16 mouse cellular contexts compared by ENCODE assay signal in genomic region chr14:31194441-31194840, GRCm38 (mm10). TPM values are rescaled to one million over a fixed set of nuclear protein-coding genes. Genes with fewer than 3 reads are reported as not detected.
DNase-seq lines count a peak whose midpoint lies in the region; ATAC-seq and TF ChIP-seq lines count a peak whose summit lies in the region.
"Had no signal": no experiment of that assay in that cellular context is flagged by ENCODE, and none has a peak within 500 bp of the region (broad histone marks: within the 10 kb centered on the region; RNA-seq: fewer than 3 reads in every experiment).

No protein-coding gene starts in this region.

- no peak for DNase-seq in heart, adult 8-10 months (ENCODE audit: low spot score)
- no peak for DNase-seq in lung, postnatal 0 days (ENCODE audit: low spot score)
- no peak for DNase-seq in lung, postnatal 25 days (ENCODE audit: low spot score)
- peak; percentile 31 to 42 for DNase-seq in natural killer cell, adult 2 months (ENCODE audit: low spot score in 2 of 2)
- DNase-seq: right cerebral cortex, postnatal 14 days had no signal

- no peak for ATAC-seq in heart, embryonic 15.5 days (replicated peaks; ENCODE audit: insufficient number of reproducible peaks, insufficient read depth, low FRiP score, low read depth)
- ATAC-seq in lung, postnatal 0 days: peak; percentile 25; the same call in 1 of the 2 replicates
- ATAC-seq in forebrain, embryonic 12.5 days (ENCODE audit: low FRiP score): no peak
- ATAC-seq: hindbrain, embryonic 16.5 days had no signal

- peaks cover 42% of the 10 kb centered on the region for H3K36me3 ChIP-seq in heart, embryonic 15.5 days
- peaks cover 20% of the 10 kb centered on the region for H3K36me3 ChIP-seq in lung, postnatal 0 days (ENCODE audit: insufficient read depth, low read length)
- H3K36me3 ChIP-seq in forebrain, embryonic 12.5 days (replicated peaks): peaks cover 91% of the 10 kb centered on the region

- peak overlapping the region; percentile 90 for H3K27ac ChIP-seq in heart, embryonic 15.5 days
- H3K27ac ChIP-seq in lung, postnatal 0 days (ENCODE audit: low read length): peak overlapping the region; percentile 84
- H3K27ac ChIP-seq in bone marrow macrophage, adult 2 months (ENCODE audit: insufficient read depth, low read depth, low read length): peak overlapping the region; percentile 74
- H3K27ac ChIP-seq in forebrain, embryonic 12.5 days: no peak overlapping the region
- H3K27ac ChIP-seq: embryonic facial prominence, embryonic 10.5 days; midbrain, embryonic 10.5 days; stomach, embryonic 15.5 days had no signal

- H3K4me1 ChIP-seq in heart, embryonic 15.5 days (replicated peaks): peaks cover 92% of the 10 kb centered on the region
- peaks cover 18% of the 10 kb centered on the region; the same call in 1 of the 2 replicates for H3K4me1 ChIP-seq in lung, postnatal 0 days (ENCODE audit: insufficient read depth, low read depth, low read length)
- peaks cover 71% of the 10 kb centered on the region for H3K4me1 ChIP-seq in bone marrow macrophage, adult 2 months (ENCODE audit: control insufficient read depth, insufficient read depth, low read length)
- peaks cover 19% of the 10 kb centered on the region; the same call in 1 of the 2 replicates for H3K4me1 ChIP-seq in forebrain, embryonic 12.5 days
- H3K4me1 ChIP-seq: embryonic facial prominence, embryonic 10.5 days had no signal

- H3K4me3 ChIP-seq in heart, embryonic 15.5 days: no peak overlapping the region
- no peak overlapping the region for H3K4me3 ChIP-seq in lung, postnatal 0 days (ENCODE audit: low read depth, low read length)
- no peak overlapping the region for H3K4me3 ChIP-seq in bone marrow macrophage, adult 2 months (ENCODE audit: insufficient read depth, low read length)
- H3K4me3 ChIP-seq in forebrain, embryonic 12.5 days (replicated peaks): no peak overlapping the region
- H3K4me3 ChIP-seq: embryonic facial prominence, embryonic 10.5 days; erythroblast, embryonic 14.5 days; limb, embryonic 15.5 days; midbrain, embryonic 10.5 days; stomach, embryonic 15.5 days had no signal

- no peak for TF ChIP-seq CTCF in lung, postnatal 0 days (IDR thresholded peaks at IDR 0.05)
- no peak for TF ChIP-seq CTCF in bone marrow macrophage, adult 2 months (IDR thresholded peaks at IDR 0.05; ENCODE audit: low read depth, low read length)

- no peak for TF ChIP-seq EP300 in lung, postnatal 0 days (IDR thresholded peaks at IDR 0.05)

- no peaks in the 10 kb centered on the region for H3K27me3 ChIP-seq in heart, embryonic 15.5 days
- no peaks in the 10 kb centered on the region for H3K27me3 ChIP-seq in lung, postnatal 0 days (replicated peaks; ENCODE audit: insufficient read depth, low read length)
- H3K27me3 ChIP-seq in forebrain, embryonic 12.5 days: no peaks in the 10 kb centered on the region
- H3K27me3 ChIP-seq: limb, embryonic 15.5 days; stomach, embryonic 15.5 days had no signal

- no peak overlapping the region for H3K4me2 ChIP-seq in heart, embryonic 15.5 days
- H3K4me2 ChIP-seq in lung, postnatal 0 days (replicated peaks; ENCODE audit: low read depth, low read length): peak overlapping the region; percentile 27; the same call in 1 of the 2 replicates
- no peak overlapping the region for H3K4me2 ChIP-seq in forebrain, embryonic 12.5 days
- H3K4me2 ChIP-seq: limb, embryonic 15.5 days; lung, embryonic 14.5 days; stomach, embryonic 15.5 days had no signal

- 83% methylated on average over 2 of the region's 2 CpGs for WGBS in heart, embryonic 15.5 days
- WGBS in lung, postnatal 0 days: 52% methylated on average over 2 of the region's 2 CpGs
- 98% methylated on average over 2 of the region's 2 CpGs for WGBS in forebrain, embryonic 12.5 days

- H3K9ac ChIP-seq in heart, embryonic 15.5 days: no peak overlapping the region
- H3K9ac ChIP-seq in lung, postnatal 0 days (replicated peaks; ENCODE audit: low read depth): no peak overlapping the region
- H3K9ac ChIP-seq in forebrain, embryonic 12.5 days: no peak overlapping the region
- H3K9ac ChIP-seq: limb, embryonic 15.5 days; stomach, embryonic 15.5 days had no signal

- no peaks in the 10 kb centered on the region for H3K9me3 ChIP-seq in heart, embryonic 15.5 days (replicated peaks)
- H3K9me3 ChIP-seq in lung, postnatal 0 days (ENCODE audit: low read length): no peaks in the 10 kb centered on the region
- no peaks in the 10 kb centered on the region for H3K9me3 ChIP-seq in forebrain, embryonic 12.5 days
- H3K9me3 ChIP-seq: embryonic facial prominence, embryonic 10.5 days; limb, embryonic 15.5 days; midbrain, embryonic 10.5 days; stomach, embryonic 15.5 days had no signal

- TF ChIP-seq POLR2A in bone marrow macrophage, adult 2 months (IDR thresholded peaks at IDR 0.05; ENCODE audit: borderline replicate concordance, low read depth, low read length): no peak

RNA-seq across cellular contexts. Expression of gene Tnnc1, which starts 13.7 kb away (rescaled TPM):
- polyA plus RNA-seq in heart, embryonic 15.5 days (2015; fragmentation: Nextera tagmentation; extraction: Ambion mirVana): 3,799 and 4,649 TPM in 2 replicates
- total RNA-seq in heart, adult 8-10 months (2022): 1,000 to 10,000 TPM; 5,856 to 6,611 (median 6,322) TPM
- polyA plus RNA-seq in lung, postnatal 0 days (2015; fragmentation: Nextera tagmentation; extraction: Ambion mirVana): 77.2 and 87.2 TPM in 2 replicates
- 4.0 and 4.1 TPM in 2 replicates for polyA plus RNA-seq in bone marrow macrophage, adult 2 months (2012; ENCODE audit: insufficient read depth, insufficient read length, missing spikeins)
- 1.6 and 2.1 TPM in 2 replicates for polyA plus RNA-seq in forebrain, embryonic 12.5 days (2016; fragmentation: Nextera tagmentation; extraction: Ambion mirVana)
- total RNA-seq: MEL had no signal

RNA-seq across cellular contexts. Expression of gene Nisch, which starts 22.3 kb away (rescaled TPM):
- polyA plus RNA-seq in heart, embryonic 15.5 days (2015; fragmentation: Nextera tagmentation; extraction: Ambion mirVana): 287 and 381 TPM in 2 replicates
- total RNA-seq in heart, adult 8-10 months (2022): 100 to 1,000 TPM; 129 to 142 (median 131) TPM
- 196 and 224 TPM in 2 replicates for polyA plus RNA-seq in lung, postnatal 0 days (2015; fragmentation: Nextera tagmentation; extraction: Ambion mirVana)
- polyA plus RNA-seq in bone marrow macrophage, adult 2 months (2012; ENCODE audit: insufficient read depth, insufficient read length, missing spikeins): 366 and 398 TPM in 2 replicates
- polyA plus RNA-seq in forebrain, embryonic 12.5 days (2016; fragmentation: Nextera tagmentation; extraction: Ambion mirVana): 439 and 446 TPM in 2 replicates

RNA-seq across cellular contexts. Expression of gene Sema3g, which starts 23.2 kb away (rescaled TPM):
- 0.60 and 0.83 TPM in 2 replicates for polyA plus RNA-seq in heart, embryonic 15.5 days (2015; fragmentation: Nextera tagmentation; extraction: Ambion mirVana)
- total RNA-seq in heart, adult 8-10 months (2022): 10 to 100 TPM; 12.3 to 14.2 (median 13.2) TPM
- 4.7 and 5.7 TPM in 2 replicates for polyA plus RNA-seq in lung, postnatal 0 days (2015; fragmentation: Nextera tagmentation; extraction: Ambion mirVana)
- polyA plus RNA-seq in bone marrow macrophage, adult 2 months (2012; ENCODE audit: insufficient read depth, insufficient read length, missing spikeins): not detected in 2 replicates
- 0.86 and 0.93 TPM in 2 replicates for polyA plus RNA-seq in forebrain, embryonic 12.5 days (2016; fragmentation: Nextera tagmentation; extraction: Ambion mirVana)
- polyA plus RNA-seq: erythroblast, embryonic 14.5 days had no signal

RNA-seq across cellular contexts. Expression of gene Stab1, which starts 26.0 kb away (rescaled TPM):
- 43.7 and 46.8 TPM in 2 replicates for polyA plus RNA-seq in heart, embryonic 15.5 days (2015; fragmentation: Nextera tagmentation; extraction: Ambion mirVana)
- total RNA-seq in heart, adult 8-10 months (2022): 10 to 100 TPM; 50.1 to 64.3 (median 57.1) TPM
- polyA plus RNA-seq in lung, postnatal 0 days (2015; fragmentation: Nextera tagmentation; extraction: Ambion mirVana): 32.4 and 34.2 TPM in 2 replicates
- polyA plus RNA-seq in bone marrow macrophage, adult 2 months (2012; ENCODE audit: insufficient read depth, insufficient read length, missing spikeins): 1,445 and 1,606 TPM in 2 replicates
- 23.1 and 26.1 TPM in 2 replicates for polyA plus RNA-seq in forebrain, embryonic 12.5 days (2016; fragmentation: Nextera tagmentation; extraction: Ambion mirVana)

RNA-seq across cellular contexts. Expression of gene Phf7, which starts 56.7 kb away (rescaled TPM):
- 7.9 and 8.3 TPM in 2 replicates for polyA plus RNA-seq in heart, embryonic 15.5 days (2015; fragmentation: Nextera tagmentation; extraction: Ambion mirVana)
- 1 to 10 TPM; 3.2 to 5.2 (median 4.2) TPM for total RNA-seq in heart, adult 8-10 months (2022)
- polyA plus RNA-seq in lung, postnatal 0 days (2015; fragmentation: Nextera tagmentation; extraction: Ambion mirVana): 17.7 and 18.8 TPM in 2 replicates
- 10.5 and 13.2 TPM in 2 replicates for polyA plus RNA-seq in bone marrow macrophage, adult 2 months (2012; ENCODE audit: insufficient read depth, insufficient read length, missing spikeins)
- 14.8 and 15.8 TPM in 2 replicates for polyA plus RNA-seq in forebrain, embryonic 12.5 days (2016; fragmentation: Nextera tagmentation; extraction: Ambion mirVana)

Comparison
In these comparisons a context has a peak if more than half of its experiments do, and no peak if none do; other contexts are left out.
1. DNase-seq: peak in natural killer cell, adult 2 months (2 of 2); none in heart, adult 8-10 months (single experiment), lung, postnatal 0 days (single experiment) and lung, postnatal 25 days (single experiment).
2. RNA of gene Tnnc1, which starts 13.7 kb away (polyA plus RNA-seq): 3,799 to 4,649 TPM in heart, embryonic 15.5 days; 77.2 to 87.2 TPM in lung, postnatal 0 days, 4.0 to 4.1 TPM in bone marrow macrophage, adult 2 months and 1.6 to 2.1 TPM in forebrain, embryonic 12.5 days; every median in the first group is over 10 times any median in the second.